Mouse (Mus musculus) limb, embryonic 15.5 days (tissue): ENCODE data around the gene Iqcj. TPM values are rescaled to one million over a fixed set of nuclear protein-coding genes. Genes with fewer than 3 reads are reported as not detected.
"Not testable (repeated sequence)": the region's sequence is repeated elsewhere in the genome, so short reads cannot be mapped to it uniquely, and the experiment has no call there.

Experiments
- ATAC-seq: fragments of 200-750 bp; cut with Nextera tagmentation; 2 replicates; pipeline ENCODE4 v1.8.0; 2017; ENCODE audit warnings: low read depth, moderate TSS enrichment; ENCODE audit not compliant: insufficient number of reproducible peaks, low FRiP score, low TSS enrichment
- H3K27ac ChIP-seq: fragments of 300-500 bp; sonication (generic); 2 replicates; pipeline ENCODE4 v1.5.1; 2015; ENCODE audit warnings: moderate library complexity, mild to moderate bottlenecking, inconsistent platforms
- H3K27me3 ChIP-seq: fragments of 300-500 bp; sonication (generic); 2 replicates; pipeline ENCODE4 v1.6.1; 2015; ENCODE audit warnings: inconsistent platforms
- H3K36me3 ChIP-seq: fragments of 300-500 bp; sonication (generic); 2 replicates; pipeline ENCODE4 v1.6.1; 2015; ENCODE audit warnings: inconsistent platforms
- H3K4me1 ChIP-seq: fragments of 300-500 bp; sonication (generic); 2 replicates; pipeline ENCODE4 v1.6.1; 2015; ENCODE audit warnings: inconsistent platforms
- H3K4me2 ChIP-seq: fragments of 300-500 bp; sonication (generic); 2 replicates; pipeline ENCODE4 v1.6.1; 2015; ENCODE audit warnings: mild to moderate bottlenecking, inconsistent platforms
- H3K4me3 ChIP-seq: fragments of 300-500 bp; sonication (generic); 2 replicates; pipeline ENCODE4 v1.5.1; 2015; ENCODE audit warnings: mild to moderate bottlenecking, inconsistent platforms
- H3K9ac ChIP-seq: fragments of 300-500 bp; sonication (generic); 2 replicates; pipeline ENCODE4 v1.6.1; 2015; ENCODE audit warnings: inconsistent platforms
- H3K9me3 ChIP-seq: fragments of 300-500 bp; sonication (generic); 2 replicates; pipeline ENCODE4 v1.6.1; 2016; ENCODE audit warnings: inconsistent platforms
- WGBS: fragments of 180-500 bp; shearing (Covaris S2); methylation state at CpG from one replicate; pipeline ENCODE4 v1.1.7; 2015; 5-methylcytosine and 5-hydroxymethylcytosine counted together
- polyA plus RNA-seq: library from polyadenylated mRNA; unstranded; fragments of >200 nt; fragmentation: Nextera tagmentation; extraction: Ambion mirVana; gene quantifications from 2 replicates; pipeline ENCODE4 v1.2.1, GENCODE M21; 2015

Gene Iqcj
- polyA plus RNA-seq, 1 experiment from 2014 or later, result 0.15 TPM

DNA sequence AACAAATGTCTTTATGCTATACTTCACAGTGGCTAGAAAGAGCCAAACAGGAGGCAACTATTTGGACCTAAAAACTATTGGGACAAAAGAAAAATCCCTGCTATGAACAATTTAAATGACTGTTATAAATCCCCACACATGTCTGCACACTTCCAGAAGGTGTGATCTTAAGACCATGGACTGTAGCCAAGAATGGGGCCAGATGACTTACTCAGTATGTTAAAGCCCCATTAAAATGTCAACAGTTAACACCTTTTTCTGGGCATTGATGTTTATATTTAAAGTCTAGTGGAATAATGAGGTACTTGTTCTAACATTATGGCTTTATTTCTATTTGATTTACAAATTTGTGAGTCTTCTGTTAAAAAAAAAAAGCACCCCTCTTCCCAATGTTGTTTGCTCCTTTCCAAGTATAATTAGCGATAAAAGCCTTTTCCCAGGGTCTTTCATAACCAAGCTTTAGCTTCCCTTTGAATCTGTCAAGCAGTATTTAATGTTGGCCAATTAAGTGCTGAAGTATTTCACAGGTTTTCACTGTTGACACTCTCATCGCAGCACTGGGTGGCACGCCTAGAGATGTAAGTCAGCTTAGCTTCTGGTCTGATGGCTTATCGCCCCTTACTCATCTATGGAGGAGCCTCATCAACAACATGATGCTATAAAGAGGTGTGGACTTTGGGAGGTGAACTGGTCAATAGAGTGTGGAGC, 204.9 kb downstream of the Iqcj start:
- Histone ChIP-seq H3K27ac (no peak overlapping the region), H3K36me3 (no peaks in the 10 kb centered on the region), H3K4me2 (no peak overlapping the region), H3K9me3 (no peaks in the 10 kb centered on the region), H3K9ac (no peak overlapping the region), H3K27me3 (peaks cover 28% of the 10 kb centered on the region), H3K4me3 (no peak overlapping the region), H3K4me1 (no peaks in the 10 kb centered on the region)
- 31% methylated on average over 4 of the region's 4 CpGs for WGBS
- ATAC-seq, result no peak

DNA sequence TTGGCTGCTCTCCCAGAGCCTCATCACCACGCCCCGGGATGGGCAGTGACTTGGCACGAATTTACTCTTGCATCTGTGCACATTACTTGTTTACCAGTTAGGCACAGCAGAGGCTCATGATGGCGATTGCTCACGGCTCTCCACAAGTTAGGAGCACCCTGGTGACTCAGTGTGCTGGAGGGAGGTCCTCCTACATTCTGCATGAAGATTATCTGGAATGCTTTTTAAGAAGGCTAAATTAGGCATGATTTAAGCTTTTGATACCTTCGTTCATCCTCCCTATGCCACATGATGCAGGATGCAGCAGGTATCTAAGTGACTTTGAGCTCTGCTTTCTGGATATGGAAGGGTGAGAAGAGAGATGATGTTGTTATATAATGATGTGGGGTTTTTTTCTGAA, 207.5 kb downstream of the Iqcj start:
- H3K4me3 ChIP-seq, H3K9me3 ChIP-seq, H3K4me2 ChIP-seq, H3K9ac ChIP-seq, ATAC-seq, H3K36me3 ChIP-seq, H3K4me1 ChIP-seq, H3K27ac ChIP-seq: not testable (repeated sequence)
- H3K27me3 ChIP-seq, result peaks cover 12% of the 10 kb centered on the region; the same call in 1 of the 2 replicates
- 89% methylated on average over 6 of the region's 6 CpGs for WGBS

- Histone ChIP-seq H3K4me1 (no peaks in the 10 kb centered on the region), H3K4me2 (no peak overlapping the region), H3K27me3 (peaks cover 3% of the 10 kb centered on the region; the same call in 1 of the 2 replicates), H3K36me3 (no peaks in the 10 kb centered on the region), H3K9me3 (no peaks in the 10 kb centered on the region), H3K27ac (no peak overlapping the region), H3K4me3 (no peak overlapping the region), H3K9ac (no peak overlapping the region)
- 63% methylated on average over 4 of the region's 4 CpGs for WGBS
- no peak for ATAC-seq
Observed at GRCm38 (mm10) chr3:68101343-68101742, 209.3 kb downstream of the Iqcj start.

- no peaks in the 10 kb centered on the region; the same call in 1 of the 2 replicates for H3K27me3 ChIP-seq
- no peak overlapping the region for H3K9ac ChIP-seq
- 57% methylated on average over 2 of the region's 2 CpGs for WGBS
- H3K4me2 ChIP-seq, result no peak overlapping the region
- no peaks in the 10 kb centered on the region for H3K4me1 ChIP-seq
- no peaks in the 10 kb centered on the region for H3K9me3 ChIP-seq
- H3K36me3 ChIP-seq, result no peaks in the 10 kb centered on the region
- no peak overlapping the region for H3K4me3 ChIP-seq
- H3K27ac ChIP-seq, result no peak overlapping the region
- no peak for ATAC-seq
Observed at GRCm38 (mm10) chr3:68105081-68105685, 213.2 kb downstream of the Iqcj start.

Other genes with a start within 250 kb of the Iqcj start
- 0.14 and 0.54 TPM in 2 replicates for gene Iqschfp, start within 50 bp of the Iqcj start, polyA plus RNA-seq
- 16.1 and 25.8 TPM in 2 replicates for gene Schip1, start 172.6 kb downstream of the Iqcj start, polyA plus RNA-seq